Mouse (Mus musculus): ENCODE measurements at regions not wholly inside any gene's neighbourhood (a gene's known extent, or its start where the extent isn't known, plus 50 kb on each side); places are given as distances from the start of the nearest gene placed in this dataset.

GRCm38 (mm10) chr19:21140456-21140855, 131.6 kb upstream of the Zfand5 start:
- WGBS = 73% methylated on average over 3 of the region's 3 CpGs
- no peak for DNase-seq (ENCODE audit: low spot score)
- H3K27ac ChIP-seq = no peak overlapping the region
- no peaks in the 10 kb centered on the region for H3K36me3 ChIP-seq
- no peak overlapping the region for H3K4me3 ChIP-seq
- H3K27me3 ChIP-seq (ENCODE audit: low read depth, poor library complexity, severe bottlenecking) = no peaks in the 10 kb centered on the region
- no peaks in the 10 kb centered on the region for H3K9me3 ChIP-seq (replicated peaks)
- peaks cover 20% of the 10 kb centered on the region for H3K4me1 ChIP-seq

GRCm38 (mm10) chr19:21138998-21139495, 133.0 kb upstream of the Zfand5 start:
- no peak for DNase-seq (ENCODE audit: low spot score)
- WGBS = 82% methylated on average over 8 of the region's 8 CpGs
- H3K27me3 ChIP-seq (ENCODE audit: low read depth, poor library complexity, severe bottlenecking) = no peaks in the 10 kb centered on the region
- H3K4me3 ChIP-seq = no peak overlapping the region
- H3K4me1 ChIP-seq = peaks cover 6% of the 10 kb centered on the region
- no peak overlapping the region for H3K27ac ChIP-seq
- no peaks in the 10 kb centered on the region for H3K36me3 ChIP-seq
- H3K9me3 ChIP-seq (replicated peaks) = no peaks in the 10 kb centered on the region

GRCm38 (mm10) chr19:21136756-21137155, 135.3 kb upstream of the Zfand5 start:
- H3K4me1 ChIP-seq = no peaks in the 10 kb centered on the region
- H3K4me3 ChIP-seq = no peak overlapping the region
- H3K27ac ChIP-seq = no peak overlapping the region
- H3K36me3 ChIP-seq = no peaks in the 10 kb centered on the region
- H3K9me3 ChIP-seq (replicated peaks) = no peaks in the 10 kb centered on the region
- H3K27me3 ChIP-seq (ENCODE audit: low read depth, poor library complexity, severe bottlenecking) = no peaks in the 10 kb centered on the region
- no peak for DNase-seq (ENCODE audit: low spot score)
- WGBS = 80% methylated on average over 1 of the region's 1 CpGs

GRCm38 (mm10) chr19:21135998-21136380, 136.1 kb upstream of the Zfand5 start:
- DNase-seq (ENCODE audit: low spot score) = no peak
- WGBS = 85% methylated on average over 5 of the region's 5 CpGs
- Histone ChIP-seq H3K27me3 (ENCODE audit: low read depth, poor library complexity, severe bottlenecking) (no peaks in the 10 kb centered on the region), H3K4me3 (no peak overlapping the region), H3K4me1 (no peaks in the 10 kb centered on the region), H3K27ac (no peak overlapping the region), H3K36me3 (no peaks in the 10 kb centered on the region), H3K9me3 (replicated peaks) (no peaks in the 10 kb centered on the region)

- 67% methylated on average over 6 of the region's 6 CpGs for WGBS
- no peak overlapping the region for H3K4me3 ChIP-seq
- no peaks in the 10 kb centered on the region for H3K9me3 ChIP-seq (replicated peaks)
- H3K27me3 ChIP-seq (ENCODE audit: low read depth, poor library complexity, severe bottlenecking) = no peaks in the 10 kb centered on the region
- no peak overlapping the region for H3K27ac ChIP-seq
- DNase-seq (ENCODE audit: low spot score) = no peak
- H3K4me1 ChIP-seq = no peaks in the 10 kb centered on the region
- H3K36me3 ChIP-seq = no peaks in the 10 kb centered on the region
Measured at GRCm38 (mm10) chr19:21135297-21135997, 136.6 kb upstream of the Zfand5 start.

- WGBS = 94% methylated on average over 5 of the region's 5 CpGs
- Histone ChIP-seq H3K36me3 (no peaks in the 10 kb centered on the region), H3K27ac (no peak overlapping the region), H3K27me3 (ENCODE audit: low read depth, poor library complexity, severe bottlenecking) (no peaks in the 10 kb centered on the region), H3K4me1 (no peaks in the 10 kb centered on the region), H3K9me3 (replicated peaks) (no peaks in the 10 kb centered on the region), H3K4me3 (no peak overlapping the region)
- DNase-seq (ENCODE audit: low spot score) = no peak
Measured at GRCm38 (mm10) chr19:21129653-21130052, 142.4 kb upstream of the Zfand5 start.

- Histone ChIP-seq H3K27ac (no peak overlapping the region), H3K9me3 (replicated peaks) (no peaks in the 10 kb centered on the region), H3K27me3 (ENCODE audit: low read depth, poor library complexity, severe bottlenecking) (no peaks in the 10 kb centered on the region), H3K4me1 (no peaks in the 10 kb centered on the region), H3K4me3 (no peak overlapping the region), H3K36me3 (no peaks in the 10 kb centered on the region)
- WGBS = 88% methylated on average over 8 of the region's 8 CpGs
- DNase-seq (ENCODE audit: low spot score) = no peak
Measured at GRCm38 (mm10) chr19:21127079-21127745, 144.9 kb upstream of the Zfand5 start.

GRCm38 (mm10) chr19:21126670-21127069, 145.4 kb upstream of the Zfand5 start:
- no peaks in the 10 kb centered on the region for H3K4me1 ChIP-seq
- no peak overlapping the region for H3K27ac ChIP-seq
- H3K9me3 ChIP-seq (replicated peaks) = no peaks in the 10 kb centered on the region
- no peaks in the 10 kb centered on the region for H3K27me3 ChIP-seq (ENCODE audit: low read depth, poor library complexity, severe bottlenecking)
- H3K36me3 ChIP-seq = no peaks in the 10 kb centered on the region
- 95% methylated on average over 2 of the region's 2 CpGs for WGBS
- DNase-seq (ENCODE audit: low spot score) = no peak
- no peak overlapping the region for H3K4me3 ChIP-seq

GRCm38 (mm10) chr19:21119477-21119876, 152.6 kb upstream of the Zfand5 start:
- no peak overlapping the region for H3K27ac ChIP-seq
- H3K27me3 ChIP-seq (ENCODE audit: low read depth, poor library complexity, severe bottlenecking) = no peaks in the 10 kb centered on the region
- no peak for DNase-seq (ENCODE audit: low spot score)
- 86% methylated on average over 6 of the region's 6 CpGs for WGBS
- no peaks in the 10 kb centered on the region for H3K36me3 ChIP-seq
- H3K9me3 ChIP-seq (replicated peaks) = no peaks in the 10 kb centered on the region
- H3K4me3 ChIP-seq = no peak overlapping the region
- no peaks in the 10 kb centered on the region for H3K4me1 ChIP-seq

- Histone ChIP-seq H3K4me3 (no peak overlapping the region), H3K27me3 (ENCODE audit: low read depth, poor library complexity, severe bottlenecking) (no peaks in the 10 kb centered on the region), H3K9me3 (replicated peaks) (no peaks in the 10 kb centered on the region), H3K27ac (no peak overlapping the region), H3K4me1 (no peaks in the 10 kb centered on the region), H3K36me3 (no peaks in the 10 kb centered on the region)
- no peak for DNase-seq (ENCODE audit: low spot score)
- 88% methylated on average over 4 of the region's 4 CpGs for WGBS
Measured at GRCm38 (mm10) chr19:21118782-21119181, 153.3 kb upstream of the Zfand5 start.

GRCm38 (mm10) chr19:21115693-21116092, 156.4 kb upstream of the Zfand5 start:
- Histone ChIP-seq H3K27me3 (ENCODE audit: low read depth, poor library complexity, severe bottlenecking) (no peaks in the 10 kb centered on the region), H3K4me3 (no peak overlapping the region), H3K36me3 (no peaks in the 10 kb centered on the region), H3K4me1 (no peaks in the 10 kb centered on the region), H3K9me3 (replicated peaks) (no peaks in the 10 kb centered on the region), H3K27ac (no peak overlapping the region)
- no peak for DNase-seq (ENCODE audit: low spot score)
- WGBS = 93% methylated on average over 2 of the region's 2 CpGs

- no peak for DNase-seq (ENCODE audit: low spot score)
- WGBS = 94% methylated on average over 5 of the region's 5 CpGs
- Histone ChIP-seq H3K27me3 (ENCODE audit: low read depth, poor library complexity, severe bottlenecking) (no peaks in the 10 kb centered on the region), H3K36me3 (no peaks in the 10 kb centered on the region), H3K27ac (no peak overlapping the region), H3K4me3 (no peak overlapping the region), H3K9me3 (replicated peaks) (no peaks in the 10 kb centered on the region), H3K4me1 (no peaks in the 10 kb centered on the region)
Measured at GRCm38 (mm10) chr19:21111836-21112235, 157.8 kb upstream of the Tmc1 start.

GRCm38 (mm10) chr19:21108311-21108710, 154.3 kb upstream of the Tmc1 start:
- DNase-seq (ENCODE audit: low spot score) = no peak
- 88% methylated on average over 2 of the region's 2 CpGs for WGBS
- no peaks in the 10 kb centered on the region for H3K9me3 ChIP-seq (replicated peaks)

More at GRCm38 (mm10) chr19:21108311-21108710, 154.3 kb upstream of the Tmc1 start:
- H3K4me3 ChIP-seq = no peak overlapping the region
- no peak overlapping the region for H3K27ac ChIP-seq
- no peaks in the 10 kb centered on the region for H3K27me3 ChIP-seq (ENCODE audit: low read depth, poor library complexity, severe bottlenecking)
- H3K4me1 ChIP-seq = no peaks in the 10 kb centered on the region
- H3K36me3 ChIP-seq = no peaks in the 10 kb centered on the region

Measured in limb, embryonic 10.5 days (tissue).